Mouse (Mus musculus) urinary bladder, adult 2 months (tissue): ENCODE measurements around the gene Tnni3k. TPM values are rescaled to one million over a fixed set of nuclear protein-coding genes. Genes with fewer than 3 reads are reported as not detected.

Source experiments
- DNase-seq: peaks from one replicate; pipeline ENCODE4 v3.0.0; 2022; ENCODE audit warnings: low spot score
- polyA plus RNA-seq: library from polyadenylated mRNA; depleted of rRNA; stranded (reverse); fragments of >200 nt; gene quantifications from 2 replicates; pipeline ENCODE4 v1.2.3, GENCODE M21; 2012; rRNA removed

Tnni3k gene
- polyA plus RNA-seq, 1 experiment: not detected

- no peak for DNase-seq
Measured at GRCm38 (mm10) chr3:154766321-154766720, 288.9 kb downstream of the Tnni3k start.

GRCm38 (mm10) chr3:154764115-154764514, 291.1 kb downstream of the Tnni3k start:
- no peak for DNase-seq

GRCm38 (mm10) chr3:154763374-154763773, 291.8 kb downstream of the Tnni3k start:
- DNase-seq: no peak

- DNase-seq: no peak
Measured at GRCm38 (mm10) chr3:154761108-154761507, 294.1 kb downstream of the Tnni3k start.

- no peak for DNase-seq
Measured at GRCm38 (mm10) chr3:154758089-154758488, 297.1 kb downstream of the Tnni3k start.

DNA sequence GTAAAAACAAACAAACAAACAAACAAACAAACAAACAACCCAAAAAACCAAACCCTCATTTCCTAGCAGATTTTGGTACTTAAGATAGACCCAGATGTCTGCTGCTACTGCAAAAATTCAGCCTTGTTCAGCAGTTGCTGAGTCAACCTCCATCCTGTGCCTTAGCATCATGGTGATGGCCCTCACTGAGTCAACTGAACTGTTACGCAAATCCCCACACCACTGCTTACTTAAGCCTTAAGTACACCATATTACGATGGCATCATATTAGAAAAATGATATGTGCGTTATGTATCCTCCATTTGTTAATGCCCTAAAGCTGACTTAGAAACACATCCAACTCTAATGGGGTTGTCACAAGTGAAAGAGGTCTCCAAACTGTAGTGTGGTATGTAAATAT, 300.0 kb downstream of the Tnni3k start:
- no peak for DNase-seq

DNA sequence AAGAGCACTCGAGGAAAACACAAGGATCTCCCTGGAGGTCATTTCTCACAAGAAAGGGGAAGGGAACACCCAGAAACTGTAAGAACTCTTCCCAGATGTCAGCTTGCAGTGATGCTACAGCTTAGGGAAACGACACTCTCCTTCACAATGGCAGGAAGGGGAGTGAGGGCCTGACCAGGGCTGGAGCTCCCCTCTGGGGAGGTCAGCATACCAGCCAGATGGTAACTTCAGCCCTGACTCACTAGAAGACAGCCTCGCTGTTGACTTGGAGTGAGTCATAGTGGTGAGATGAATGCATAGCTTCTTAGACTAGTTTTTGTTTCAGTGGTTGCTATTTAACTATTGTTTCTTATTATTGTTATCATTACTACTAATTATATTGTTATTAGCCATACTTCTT, 300.7 kb downstream of the Tnni3k start:
- no peak for DNase-seq

- no peak for DNase-seq
Measured at GRCm38 (mm10) chr3:154744317-154744716, 310.9 kb downstream of the Tnni3k start.

DNA sequence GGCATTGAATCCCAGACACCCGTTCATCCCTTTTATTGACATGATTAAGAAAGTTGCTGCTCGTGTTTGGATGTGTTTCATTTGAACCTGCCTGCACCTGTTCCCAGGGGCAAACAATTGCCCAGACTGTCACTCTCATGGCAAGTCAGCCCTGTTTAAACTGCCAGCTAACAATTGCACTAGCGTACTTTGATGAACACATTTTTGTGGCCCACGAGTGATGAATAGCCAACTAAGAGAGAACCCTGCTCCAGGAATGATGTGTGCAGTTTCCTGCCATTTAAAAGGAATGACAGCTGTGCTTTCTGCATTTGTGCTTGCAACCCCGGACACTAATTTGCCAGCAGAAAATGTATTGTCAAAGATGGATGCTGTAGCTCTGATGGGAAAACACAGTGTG, 312.3 kb downstream of the Tnni3k start:
- DNase-seq: no peak

GRCm38 (mm10) chr3:154741496-154741895, 313.7 kb downstream of the Tnni3k start:
- no peak for DNase-seq

Other genes with a start within 250 kb of the Tnni3k start
- gene Fpgt, start 38.0 kb upstream of the Tnni3k start, polyA plus RNA-seq: 16.3 TPM in 2 replicates
- gene Lrriq3, start 38.0 kb upstream of the Tnni3k start, polyA plus RNA-seq: 0.91 and 1.1 TPM in 2 replicates